Mouse (Mus musculus) liver, embryonic 12.5 days (tissue): ENCODE measurements around the gene Hspbap1. TPM values are rescaled to one million over a fixed set of nuclear protein-coding genes. Genes with fewer than 3 reads are reported as not detected.

Source experiments
- ATAC-seq: fragments of 200-750 bp; cut with Nextera tagmentation; 2 replicates; pipeline ENCODE4 v1.8.0; 2017; ENCODE audit warnings: moderate number of reproducible peaks, mild to moderate bottlenecking, moderate library complexity
- H3K27ac ChIP-seq: fragments of 300-500 bp; sonication (generic); 2 replicates; pipeline ENCODE4 v1.5.1; 2016; ENCODE audit warnings: mild to moderate bottlenecking
- H3K27me3 ChIP-seq: fragments of 300-500 bp; sonication (generic); replicated peaks from 2 replicates; pipeline ENCODE4 v1.6.1; 2016; ENCODE audit warnings: mild to moderate bottlenecking, moderate library complexity
- H3K36me3 ChIP-seq: fragments of 300-500 bp; sonication (generic); 2 replicates; pipeline ENCODE4 v1.6.1; 2016; ENCODE audit warnings: mild to moderate bottlenecking, moderate library complexity
- H3K4me1 ChIP-seq: fragments of 300-500 bp; sonication (generic); 2 replicates; pipeline ENCODE4 v1.6.1; 2016
- H3K4me2 ChIP-seq: fragments of 300-500 bp; sonication (generic); 2 replicates; pipeline ENCODE4 v1.6.1; 2016; ENCODE audit warnings: mild to moderate bottlenecking, moderate library complexity
- H3K4me3 ChIP-seq: fragments of 300-500 bp; sonication (generic); 2 replicates; pipeline ENCODE4 v1.5.1; 2016; ENCODE audit warnings: mild to moderate bottlenecking, moderate library complexity
- H3K9ac ChIP-seq: fragments of 300-500 bp; sonication (generic); 2 replicates; pipeline ENCODE4 v1.6.1; 2016; ENCODE audit warnings: mild to moderate bottlenecking, moderate library complexity
- H3K9me3 ChIP-seq: fragments of 300-500 bp; sonication (generic); replicated peaks from 2 replicates; pipeline ENCODE4 v1.6.1; 2016; ENCODE audit warnings: mild to moderate bottlenecking, moderate library complexity
- WGBS: fragments of 180-500 bp; shearing (Covaris S2); methylation state at CpG from one replicate; pipeline ENCODE4 v1.1.7; 2016; ENCODE audit not compliant: insufficient replicate concordance; 5-methylcytosine and 5-hydroxymethylcytosine counted together
- polyA plus RNA-seq: library from polyadenylated mRNA; unstranded; fragments of >200 nt; fragmentation: Nextera tagmentation; extraction: Ambion mirVana; gene quantifications from 2 replicates; pipeline ENCODE4 v1.2.1, GENCODE M21; 2016

Gene Hspbap1
- polyA plus RNA-seq, 1 experiment from 2014 or later = 22.4 TPM

- no peaks in the 10 kb centered on the region for H3K27me3 ChIP-seq
- 24% methylated on average over 2 of the region's 2 CpGs for WGBS
- no peak for ATAC-seq
- H3K36me3 ChIP-seq = no peaks in the 10 kb centered on the region
- peak overlapping the region; percentile 87 for H3K27ac ChIP-seq
- H3K4me1 ChIP-seq = peaks cover 78% of the 10 kb centered on the region
- peak overlapping the region; percentile 54; the same call in 1 of the 2 replicates for H3K4me2 ChIP-seq
- no peaks in the 10 kb centered on the region for H3K9me3 ChIP-seq
- 0 out of 2 replicates have a peak overlapping the region, but pooled peaks have one; percentile 8 for H3K9ac ChIP-seq
- H3K4me3 ChIP-seq = no peak overlapping the region
Observed at GRCm38 (mm10) chr16:35765449-35765848, 4.7 kb upstream of the Hspbap1 start.

GRCm38 (mm10) chr16:35766366-35766765 is 3.8 kb upstream of the Hspbap1 start:
- Histone ChIP-seq H3K4me3 (no peak overlapping the region), H3K27ac (peak overlapping the region; percentile 54; the same call in 1 of the 2 replicates), H3K9ac (no peak overlapping the region), H3K27me3 (no peaks in the 10 kb centered on the region), H3K9me3 (no peaks in the 10 kb centered on the region), H3K36me3 (no peaks in the 10 kb centered on the region), H3K4me2 (no peak overlapping the region), H3K4me1 (peaks cover 81% of the 10 kb centered on the region)
- no peak for ATAC-seq
- WGBS = 74% methylated on average over 3 of the region's 3 CpGs

GRCm38 (mm10) chr16:35768469-35768784 is 1.7 kb upstream of the Hspbap1 start:
- no peaks in the 10 kb centered on the region for H3K9me3 ChIP-seq
- H3K4me3 ChIP-seq = peak overlapping the region; percentile 92
- 36% methylated on average over 6 of the region's 6 CpGs for WGBS
- no peaks in the 10 kb centered on the region for H3K27me3 ChIP-seq
- peak overlapping the region; percentile 97 for H3K9ac ChIP-seq
- peaks cover 9% of the 10 kb centered on the region; the same call in 1 of the 2 replicates for H3K36me3 ChIP-seq
- peak overlapping the region; percentile 93 for H3K27ac ChIP-seq
- no peak for ATAC-seq
- H3K4me2 ChIP-seq = peak overlapping the region; percentile 85
- H3K4me1 ChIP-seq = peaks cover 82% of the 10 kb centered on the region

- H3K27ac ChIP-seq = peak within 1 kb of the TSS; percentile 93
- under 1% methylated on average over 77 of the region's 78 CpGs for WGBS
- H3K9me3 ChIP-seq = no peaks in the 10 kb centered on the region
- ATAC-seq = peak; percentile 80
- H3K9ac ChIP-seq = peak within 1 kb of the TSS; percentile 97
- H3K4me1 ChIP-seq = peaks cover 77% of the 10 kb centered on the region
- H3K27me3 ChIP-seq = no peaks in the 10 kb centered on the region
- peak within 1 kb of the TSS; percentile 92 for H3K4me3 ChIP-seq
- peaks cover 9% of the 10 kb centered on the region; the same call in 1 of the 2 replicates for H3K36me3 ChIP-seq
- H3K4me2 ChIP-seq = peak within 1 kb of the TSS; percentile 85
Observed at GRCm38 (mm10) chr16:35768785-35769642, 1.2 kb upstream of the Hspbap1 start, which contains the start of gene Dirc2. Gene Dirc2 (minus strand): TSS chr16:35769356.

- H3K4me2 ChIP-seq = peak overlapping the region; percentile 85
- peaks cover 9% of the 10 kb centered on the region; the same call in 1 of the 2 replicates for H3K36me3 ChIP-seq
- H3K9ac ChIP-seq = peak overlapping the region; percentile 97
- H3K27me3 ChIP-seq = no peaks in the 10 kb centered on the region
- peak overlapping the region; percentile 92 for H3K4me3 ChIP-seq
- 31% methylated on average over 8 of the region's 8 CpGs for WGBS
- H3K9me3 ChIP-seq = no peaks in the 10 kb centered on the region
- peak overlapping the region; percentile 93 for H3K27ac ChIP-seq
- no peak for ATAC-seq
- peaks cover 58% of the 10 kb centered on the region for H3K4me1 ChIP-seq
Observed at GRCm38 (mm10) chr16:35771141-35771540, 966 bp downstream of the Hspbap1 start.

GRCm38 (mm10) chr16:35771606-35772005 is 1.4 kb downstream of the Hspbap1 start:
- peaks cover 9% of the 10 kb centered on the region; the same call in 1 of the 2 replicates for H3K36me3 ChIP-seq
- peak overlapping the region; percentile 92 for H3K4me3 ChIP-seq
- 0 out of 2 replicates have a peak overlapping the region, but pooled peaks have one; percentile 97 for H3K9ac ChIP-seq
- 71% methylated on average over 5 of the region's 5 CpGs for WGBS
- H3K4me2 ChIP-seq = peak overlapping the region; percentile 85
- ATAC-seq = no peak
- no peaks in the 10 kb centered on the region for H3K27me3 ChIP-seq
- H3K27ac ChIP-seq = peak overlapping the region; percentile 93; the same call in 1 of the 2 replicates
- no peaks in the 10 kb centered on the region for H3K9me3 ChIP-seq
- H3K4me1 ChIP-seq = peaks cover 53% of the 10 kb centered on the region

GRCm38 (mm10) chr16:35772598-35772997 is 2.4 kb downstream of the Hspbap1 start:
- Histone ChIP-seq H3K4me1 (peaks cover 43% of the 10 kb centered on the region), H3K27me3 (no peaks in the 10 kb centered on the region), H3K9me3 (no peaks in the 10 kb centered on the region), H3K4me3 (0 out of 2 replicates have a peak overlapping the region, but pooled peaks have one; percentile 12), H3K36me3 (peaks cover 9% of the 10 kb centered on the region; the same call in 1 of the 2 replicates), H3K9ac (no peak overlapping the region), H3K4me2 (peak overlapping the region; percentile 85), H3K27ac (peak overlapping the region; percentile 43; the same call in 1 of the 2 replicates)
- ATAC-seq = peak; percentile 44
- 53% methylated on average over 5 of the region's 5 CpGs for WGBS

- Histone ChIP-seq H3K36me3 (peaks cover 9% of the 10 kb centered on the region; the same call in 1 of the 2 replicates), H3K4me1 (peaks cover 23% of the 10 kb centered on the region), H3K27ac (no peak overlapping the region), H3K4me3 (no peak overlapping the region), H3K9ac (no peak overlapping the region), H3K27me3 (no peaks in the 10 kb centered on the region), H3K9me3 (no peaks in the 10 kb centered on the region), H3K4me2 (no peak overlapping the region)
- WGBS = 39% methylated on average over 1 of the region's 1 CpGs
- no peak for ATAC-seq
Observed at GRCm38 (mm10) chr16:35775835-35776234, 5.7 kb downstream of the Hspbap1 start.

GRCm38 (mm10) chr16:35776737-35777136 is 6.6 kb downstream of the Hspbap1 start:
- Histone ChIP-seq H3K4me3 (no peak overlapping the region), H3K27ac (no peak overlapping the region), H3K36me3 (peaks cover 9% of the 10 kb centered on the region; the same call in 1 of the 2 replicates), H3K4me1 (peaks cover 14% of the 10 kb centered on the region), H3K9ac (no peak overlapping the region), H3K27me3 (no peaks in the 10 kb centered on the region), H3K9me3 (no peaks in the 10 kb centered on the region), H3K4me2 (no peak overlapping the region)
- no peak for ATAC-seq
- 85% methylated on average over 7 of the region's 7 CpGs for WGBS

GRCm38 (mm10) chr16:35777768-35778167 is 7.6 kb downstream of the Hspbap1 start:
- Histone ChIP-seq H3K9ac (no peak overlapping the region), H3K27me3 (no peaks in the 10 kb centered on the region), H3K9me3 (no peaks in the 10 kb centered on the region), H3K4me2 (no peak overlapping the region), H3K36me3 (peaks cover under 1% of the 10 kb centered on the region; the same call in 1 of the 2 replicates), H3K4me3 (no peak overlapping the region), H3K4me1 (peaks cover 4% of the 10 kb centered on the region), H3K27ac (no peak overlapping the region)
- 83% methylated on average over 4 of the region's 4 CpGs for WGBS
- no peak for ATAC-seq

- H3K27me3 ChIP-seq = no peaks in the 10 kb centered on the region
- no peak overlapping the region for H3K27ac ChIP-seq
- WGBS = 80% methylated on average over 7 of the region's 7 CpGs
- H3K4me3 ChIP-seq = no peak overlapping the region
- no peak overlapping the region for H3K4me2 ChIP-seq
- H3K9ac ChIP-seq = no peak overlapping the region
- H3K9me3 ChIP-seq = no peaks in the 10 kb centered on the region
- H3K36me3 ChIP-seq = no peaks in the 10 kb centered on the region
- ATAC-seq = no peak
- H3K4me1 ChIP-seq = peaks cover 20% of the 10 kb centered on the region
Observed at GRCm38 (mm10) chr16:35779681-35780080, 9.5 kb downstream of the Hspbap1 start.

- Histone ChIP-seq H3K4me2 (no peak overlapping the region), H3K27me3 (no peaks in the 10 kb centered on the region), H3K27ac (no peak overlapping the region), H3K9ac (no peak overlapping the region), H3K4me3 (no peak overlapping the region), H3K4me1 (peaks cover 32% of the 10 kb centered on the region), H3K36me3 (no peaks in the 10 kb centered on the region), H3K9me3 (no peaks in the 10 kb centered on the region)
- 82% methylated on average over 9 of the region's 9 CpGs for WGBS
- no peak for ATAC-seq
Observed at GRCm38 (mm10) chr16:35781096-35781495, 10.9 kb downstream of the Hspbap1 start.
